Mouse (Mus musculus) monocyte, adult 5-6 weeks (primary cell): ENCODE measurements around the gene Huwe1. TPM values are rescaled to one million over a fixed set of nuclear protein-coding genes. Genes with fewer than 3 reads are reported as not detected.

ENCODE experiments used
- ATAC-seq: fragments of 153-309, 156-312 bp; replicated peaks from 2 replicates; pipeline ENCODE4 v1.8.0; 2017; ENCODE audit warnings: mild to moderate bottlenecking; ENCODE audit not compliant: low TSS enrichment, insufficient number of reproducible peaks, severe bottlenecking, poor library complexity, low FRiP score
- total RNA-seq: library from RNA; stranded (forward); fragments of 200-1000, 200-491, 200-594 nt; gene quantifications from 3 replicates; pipeline ENCODE4 v1.2.3, GENCODE M21; 2017

Huwe1 gene
- 65.0 to 150 TPM (median 137 TPM) in 3 replicates for total RNA-seq

GRCm38 (mm10) chrX:151800701-151801511 lies at the start of gene Huwe1:
Gene Huwe1, plus strand, starts transcription at chrX:151800807.
- no peak for ATAC-seq

DNA sequence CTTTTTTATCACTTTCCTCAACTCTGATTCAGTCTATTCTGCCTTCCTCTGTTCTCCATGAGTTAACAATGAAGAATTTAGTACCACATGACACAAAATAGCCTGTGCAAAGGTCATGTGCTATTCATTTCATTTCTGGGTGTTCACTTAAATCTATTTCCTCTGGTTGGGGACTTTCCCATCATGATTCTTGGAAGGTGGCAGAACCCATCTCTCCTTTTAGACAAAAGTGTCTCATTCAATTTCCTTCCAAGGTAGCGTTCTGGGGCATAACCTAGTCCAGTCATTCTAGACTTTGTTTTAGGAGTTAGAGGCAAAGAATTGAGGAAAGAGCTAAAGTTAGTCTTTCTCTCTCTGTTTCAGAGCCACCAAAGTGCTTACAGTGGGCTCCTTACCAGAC lies 20.3 kb upstream of the Huwe1 start:
- no peak for ATAC-seq

DNA sequence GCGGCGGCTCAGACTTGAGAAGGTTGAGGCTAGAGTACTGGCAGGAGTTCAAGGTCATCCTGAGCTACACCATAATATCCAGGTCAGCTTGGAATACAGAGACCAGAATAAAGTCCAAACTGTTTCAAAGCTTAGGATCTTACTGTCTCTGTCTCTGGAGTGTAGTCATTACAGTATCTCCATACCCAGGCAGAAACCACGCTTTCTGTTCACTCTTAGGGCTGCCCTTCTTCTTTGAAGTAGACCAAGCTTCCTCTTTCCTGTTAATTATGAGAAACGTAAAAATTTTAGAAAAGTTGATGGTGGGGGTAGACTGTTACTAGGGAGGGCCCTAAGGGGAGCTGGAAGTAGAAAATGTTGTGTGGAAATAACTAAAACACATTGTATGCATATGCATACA lies 17.7 kb upstream of the Huwe1 start:
- ATAC-seq: no peak

DNA sequence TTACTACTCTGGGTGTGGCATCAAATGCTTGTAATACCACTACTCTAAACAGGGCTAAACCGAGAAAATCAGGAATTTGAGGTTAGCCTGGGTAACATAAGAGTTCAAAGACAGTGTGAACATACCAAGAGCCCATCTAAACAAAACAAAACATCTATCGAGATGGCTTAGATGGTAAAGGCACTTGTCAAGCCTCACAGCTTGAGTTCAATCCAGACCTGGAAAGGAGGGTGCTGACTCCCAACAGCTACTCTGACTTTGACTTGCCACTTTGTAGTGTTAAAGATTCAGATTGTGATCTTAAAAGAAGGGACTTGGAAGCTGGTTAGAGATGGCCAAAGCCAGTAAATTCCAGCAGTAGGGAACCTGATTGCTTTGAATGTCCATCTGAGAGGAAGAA lies 7.8 kb upstream of the Huwe1 start:
- ATAC-seq: no peak

DNA sequence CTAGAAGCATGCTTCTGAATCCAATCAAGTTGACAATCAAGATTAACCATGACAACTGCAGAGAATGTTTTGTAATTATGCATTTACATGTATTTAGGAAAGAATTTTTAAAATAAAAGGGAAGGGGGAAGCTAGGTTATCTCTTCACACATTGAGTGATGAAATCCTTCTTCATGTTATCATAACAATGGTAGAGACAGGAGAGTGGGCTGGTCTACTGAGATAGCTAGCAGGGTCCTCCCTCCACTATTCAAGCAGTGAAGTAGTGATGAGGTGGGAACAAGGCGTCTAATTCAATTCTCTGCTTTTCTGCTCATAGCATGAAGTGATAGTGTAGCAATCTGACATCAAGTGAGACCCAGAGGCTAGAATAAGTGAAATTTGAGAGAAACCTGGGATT lies 2.6 kb upstream of the Huwe1 start:
- no peak for ATAC-seq

DNA sequence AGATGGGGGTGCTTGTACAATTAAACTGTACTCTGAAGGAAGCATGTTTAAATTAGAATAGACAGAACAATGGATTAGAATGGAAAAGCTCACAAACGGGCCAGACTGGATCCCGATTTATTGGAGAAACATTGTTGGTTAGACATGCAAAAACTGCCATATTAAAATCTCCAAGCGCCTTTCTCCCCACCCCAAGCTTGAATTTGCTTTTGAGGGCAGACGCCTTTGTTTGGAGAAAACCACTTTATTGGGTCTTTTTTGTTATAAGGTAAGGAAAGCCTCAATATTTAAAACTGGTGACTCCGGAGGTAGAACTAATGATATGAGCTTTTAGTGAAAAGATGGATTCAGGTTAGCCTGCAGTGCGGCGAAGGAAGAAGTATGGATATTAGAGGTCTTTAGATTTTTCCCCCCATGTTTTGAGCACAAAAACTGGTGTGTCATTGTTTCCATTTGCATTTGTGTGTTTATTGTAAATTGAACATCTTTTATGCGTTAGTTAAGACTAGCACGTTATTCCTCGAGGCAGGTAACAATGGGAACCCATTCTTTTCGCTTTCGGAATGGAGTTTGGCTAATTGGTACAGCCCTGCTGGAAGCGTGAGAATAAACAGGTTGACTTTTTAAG lies 1.8 kb downstream of the Huwe1 start:
- ATAC-seq: no peak

DNA sequence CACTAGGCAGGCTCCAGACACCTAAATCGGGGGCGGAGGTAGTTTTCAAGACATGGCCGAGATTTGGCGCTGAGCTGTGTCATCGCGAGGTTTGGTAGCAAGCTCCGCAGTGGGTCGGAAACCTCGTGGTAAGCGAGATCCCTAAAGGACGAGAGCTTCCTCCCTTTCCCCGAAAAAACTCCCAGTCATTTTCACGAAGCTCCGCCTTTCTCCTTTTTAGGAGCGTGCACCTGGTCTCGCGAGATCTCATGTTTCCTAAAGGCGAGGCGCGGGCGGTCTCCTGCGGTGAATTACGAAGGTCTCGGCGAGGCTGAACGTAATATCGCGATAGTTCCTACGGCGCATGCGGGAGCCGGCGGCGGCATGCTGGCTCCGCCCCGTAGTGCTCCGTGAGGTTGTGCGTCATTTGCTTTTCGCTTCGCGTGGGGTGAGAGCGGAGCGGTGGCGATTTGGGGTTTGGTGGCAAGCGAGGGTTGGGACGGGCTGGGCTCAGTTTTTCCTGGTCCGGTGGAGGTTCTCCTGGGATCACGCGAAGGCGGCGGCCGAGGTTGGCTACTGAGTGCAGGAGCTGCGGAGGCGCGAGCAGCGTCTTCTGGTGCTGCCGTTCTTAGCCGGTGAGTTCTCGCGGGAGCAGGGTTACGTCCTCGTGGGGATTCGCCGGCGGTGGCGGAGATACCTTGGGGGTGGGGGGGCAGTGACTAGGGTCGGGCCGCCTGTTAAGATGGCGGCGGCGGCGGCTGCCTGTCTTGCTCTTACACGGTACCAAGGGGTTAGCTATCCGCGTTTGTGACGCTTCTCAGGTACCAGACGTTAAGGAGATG lies 2.6 kb downstream of the Huwe1 start:
- peak; percentile 92 for ATAC-seq

DNA sequence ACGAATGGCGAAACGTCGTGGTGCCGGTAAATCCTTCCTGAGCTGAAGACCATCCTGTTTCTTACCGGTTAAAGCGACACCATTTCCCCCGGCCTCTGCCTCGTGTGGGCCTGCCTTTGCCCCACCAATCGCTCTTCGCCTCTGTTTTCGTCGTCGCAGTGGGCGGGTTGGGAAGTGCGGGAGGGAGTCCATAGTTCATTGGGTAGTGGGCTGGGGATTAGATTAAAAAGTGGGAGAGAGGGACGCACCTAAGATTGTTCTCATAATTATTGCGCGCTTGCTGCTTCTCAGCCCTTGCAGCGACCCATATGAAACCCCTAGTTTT lies 3.1 kb downstream of the Huwe1 start:
- ATAC-seq: peak; percentile 28; the same call in 1 of the 2 replicates

DNA sequence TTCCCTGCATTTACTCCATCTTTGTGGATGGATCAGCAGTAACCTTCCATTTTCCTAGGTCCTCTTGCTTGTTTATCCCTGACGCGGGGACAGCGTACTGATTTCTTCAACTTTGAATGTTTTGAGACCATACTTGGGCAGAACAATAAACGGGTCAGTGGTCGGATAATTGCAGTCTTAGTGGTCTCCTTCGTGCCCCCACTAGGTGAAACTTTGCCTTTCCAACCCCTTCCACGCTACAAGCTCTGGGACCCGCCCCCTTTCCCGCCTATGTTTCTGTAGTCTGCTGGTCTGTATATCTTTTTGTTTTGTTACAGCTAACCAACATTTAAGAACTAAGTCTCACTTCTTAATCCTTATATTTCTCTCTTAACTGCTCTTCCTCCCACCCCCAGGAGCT lies 3.8 kb downstream of the Huwe1 start:
- ATAC-seq: no peak

DNA sequence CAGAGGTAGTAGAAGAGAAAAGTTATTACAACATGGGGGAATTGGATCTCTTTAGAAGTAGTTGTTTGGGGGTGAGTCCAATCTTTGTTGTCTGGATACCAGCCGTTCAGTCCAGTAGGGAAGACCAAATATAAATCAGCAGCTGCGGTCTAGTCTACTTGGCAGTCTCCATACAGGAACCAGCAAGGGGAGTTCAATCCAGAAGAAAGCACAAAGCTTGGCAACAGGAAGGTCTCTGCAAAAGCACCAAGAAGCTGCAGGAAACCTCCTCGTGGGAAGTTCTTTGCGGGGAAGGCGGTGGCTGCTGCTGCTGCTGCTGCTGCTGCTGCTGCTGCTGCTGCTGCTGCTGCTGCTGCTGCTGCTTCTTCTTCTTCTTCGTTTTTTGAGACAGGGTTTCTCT lies 10.9 kb downstream of the Huwe1 start:
- no peak for ATAC-seq

- ATAC-seq: peak; percentile 47; the same call in 1 of the 2 replicates
These were observed 13.0 kb downstream of the Huwe1 start for GRCm38 (mm10) chrX:151813656-151814055.

- no peak for ATAC-seq
These were observed 17.1 kb downstream of the Huwe1 start for GRCm38 (mm10) chrX:151817712-151818111.

GRCm38 (mm10) chrX:151828971-151829370 lies 28.4 kb downstream of the Huwe1 start:
- ATAC-seq: no peak

DNA sequence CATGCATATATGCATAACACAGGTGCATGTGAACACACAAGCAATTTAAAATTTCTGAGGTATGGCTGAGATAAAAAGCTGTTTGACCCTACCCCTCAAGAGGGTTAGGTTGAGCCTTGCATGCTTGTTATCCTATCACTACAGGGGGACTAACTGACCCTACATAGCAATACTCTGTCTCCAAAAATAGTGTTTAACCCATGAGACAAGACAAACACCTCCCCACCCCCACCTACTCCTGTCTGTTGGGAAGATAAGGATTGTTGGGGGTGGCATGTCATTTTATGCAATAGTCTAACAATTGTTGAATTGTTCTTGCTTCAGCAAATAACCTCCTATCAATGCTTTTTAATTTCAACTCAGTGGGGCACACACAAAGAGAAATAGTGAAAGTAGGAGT lies 30.7 kb downstream of the Huwe1 start:
- no peak for ATAC-seq

- ATAC-seq: no peak
These were observed 32.4 kb downstream of the Huwe1 start for GRCm38 (mm10) chrX:151832982-151833381.

DNA sequence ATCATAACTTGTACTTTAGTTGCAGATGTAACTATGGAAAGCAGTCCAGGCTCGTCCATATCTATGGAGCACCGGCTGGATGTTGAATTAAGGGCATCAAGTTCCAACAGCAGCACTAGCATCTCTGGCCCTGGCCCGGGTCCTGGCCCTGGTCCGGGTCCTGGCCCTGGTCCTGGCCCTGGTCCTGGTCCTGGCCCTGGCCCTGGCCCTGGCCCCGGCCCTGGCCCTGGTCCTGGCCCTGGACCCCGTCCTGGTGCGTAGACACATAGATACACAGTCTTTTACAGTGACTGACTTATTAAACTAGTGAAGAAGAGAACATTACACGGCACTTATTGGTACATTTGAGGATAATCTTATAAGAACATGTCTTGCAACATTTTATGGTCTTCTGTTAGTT lies 58.8 kb downstream of the Huwe1 start:
- no peak for ATAC-seq

GRCm38 (mm10) chrX:151910692-151911091 lies 110.1 kb downstream of the Huwe1 start:
- ATAC-seq: no peak

GRCm38 (mm10) chrX:151912267-151912666 lies 111.7 kb downstream of the Huwe1 start:
- ATAC-seq: no peak

GRCm38 (mm10) chrX:151929390-151929789 lies 128.8 kb downstream of the Huwe1 start:
- no peak for ATAC-seq

- ATAC-seq: no peak
These were observed 138.2 kb downstream of the Huwe1 start for GRCm38 (mm10) chrX:151938852-151939251.
